Mouse (Mus musculus): ENCODE results near the gene Knstrn. TPM values are rescaled to one million over a fixed set of nuclear protein-coding genes. Genes with fewer than 3 reads are reported as not detected.
A peak's percentile ranks its signal among the peaks of the same experiment; 100 is the strongest.

The Knstrn gene
- 1 to 10 TPM; 2.4 to 3.2 TPM for total RNA-seq (2021)
- long read RNA-seq, experiment 1, full-length matches to known transcripts: 1 of 1 reads
- long read RNA-seq, experiment 1, partial matches to known transcripts: 0 of 1 reads
- long read RNA-seq, experiment 1, other reads (novel, unspliced or antisense): 0 of 1 reads
- long read RNA-seq, experiment 2, full-length matches to known transcripts: 2 of 3 reads
- long read RNA-seq, experiment 2, partial matches to known transcripts: 0 of 3 reads
- long read RNA-seq, experiment 2, other reads (novel, unspliced or antisense): 1 of 3 reads

DNA sequence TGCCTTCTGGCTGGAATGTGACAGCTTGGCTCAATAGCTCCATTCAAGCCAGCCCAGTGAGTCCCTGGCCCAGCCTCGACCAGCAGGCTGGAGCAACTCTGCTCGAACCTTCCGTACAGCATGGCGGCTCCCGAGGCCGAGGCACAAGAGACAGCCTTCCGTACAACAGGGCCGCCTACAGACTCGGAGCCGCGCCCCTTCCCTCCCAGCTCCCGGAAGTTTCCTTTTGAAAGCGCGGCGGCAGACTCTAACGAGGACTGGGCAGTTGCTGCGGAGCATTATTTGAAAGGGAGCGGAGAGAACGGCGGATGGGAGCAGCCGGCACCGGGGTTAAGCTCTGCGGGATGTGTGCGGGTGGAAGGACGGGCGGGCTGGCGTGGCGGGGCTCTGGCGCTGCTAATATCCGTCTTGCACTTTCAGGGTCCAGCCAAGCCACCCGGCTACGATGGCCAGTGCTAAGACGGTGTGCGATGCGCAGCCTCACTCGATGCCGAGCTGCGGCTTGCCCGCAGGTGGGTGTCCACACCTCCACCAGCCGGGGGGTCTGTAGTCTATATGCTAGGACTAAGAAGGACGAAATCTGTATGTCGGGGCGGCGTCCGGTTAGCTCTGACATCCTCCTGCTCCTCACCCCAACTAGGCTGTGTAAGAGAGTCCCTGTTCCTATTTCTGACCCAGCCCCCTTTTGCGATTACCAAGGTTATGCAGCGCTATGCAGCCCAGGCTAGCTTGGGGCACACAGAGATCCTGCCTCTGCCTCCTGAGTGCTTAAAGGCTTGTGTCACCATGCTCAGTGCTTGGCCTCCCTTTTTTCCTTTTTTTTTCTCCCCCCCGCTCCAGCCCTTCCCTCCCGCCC is at the start of gene Knstrn:
Gene Knstrn, plus strand, starts transcription at position 23 of the 856 bp plus-strand sequence.
- DNase-seq (ENCODE audit: low spot score in 2 of 2): peak; percentile 74 to 89

DNA sequence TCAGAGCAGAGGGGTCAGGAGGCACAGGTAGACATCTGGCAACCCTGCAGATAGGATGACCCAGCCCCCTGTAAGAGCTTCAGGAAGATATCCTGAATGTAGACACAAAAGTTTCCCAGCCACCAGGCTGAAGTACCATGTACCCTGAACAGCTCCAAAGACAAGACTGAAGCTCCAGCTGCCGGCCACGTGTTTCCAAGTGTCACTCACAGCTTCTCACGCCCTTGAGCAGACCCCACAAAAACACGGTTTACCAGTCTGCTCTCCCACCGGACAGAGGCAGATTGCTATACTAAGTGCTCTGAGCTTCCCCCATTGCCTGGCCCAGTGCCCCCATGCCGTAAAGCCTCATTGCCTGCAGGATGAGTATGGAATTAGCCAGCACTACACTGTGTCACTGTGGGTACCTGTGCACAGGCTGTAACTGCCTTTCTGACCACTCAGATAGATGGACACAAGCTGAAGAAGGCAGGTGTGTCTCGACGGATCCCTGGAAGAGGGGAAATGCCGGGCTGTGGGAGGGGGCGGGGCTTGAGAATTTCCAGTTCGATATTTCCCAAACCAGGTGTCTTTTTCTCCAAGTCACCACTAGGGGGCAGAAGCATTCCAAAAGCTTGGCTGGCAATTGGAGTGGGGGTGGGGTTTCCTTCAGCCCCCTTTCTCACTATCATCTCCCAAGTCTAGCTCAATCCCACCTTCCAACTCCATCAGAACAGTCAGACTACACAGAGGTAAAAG is 49.5 kb upstream of the Knstrn start:
- peak in 1 of 2 experiments; percentile 62 for DNase-seq (ENCODE audit: low spot score in 2 of 2)

DNA sequence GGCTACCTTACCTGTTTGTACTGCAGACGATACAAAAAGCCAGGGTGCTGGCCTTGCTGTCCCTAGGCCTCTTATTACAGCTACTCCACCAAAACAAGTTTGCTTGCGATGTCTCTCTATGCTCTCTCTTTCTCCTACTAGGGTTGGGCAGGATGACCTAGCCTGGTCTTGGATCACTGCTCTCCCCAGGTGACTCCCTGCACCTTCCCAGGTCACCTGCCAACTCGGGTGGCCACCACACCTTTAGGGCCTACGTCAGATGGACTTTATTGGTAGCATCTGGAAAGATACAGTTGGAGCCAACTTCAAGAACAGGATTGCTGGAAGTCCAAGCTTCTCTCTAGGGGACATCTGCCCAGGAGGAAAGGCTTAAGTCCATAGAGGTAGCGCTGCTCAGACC is 48.9 kb upstream of the Knstrn start:
- DNase-seq (ENCODE audit: low spot score in 2 of 2): no peak

DNA sequence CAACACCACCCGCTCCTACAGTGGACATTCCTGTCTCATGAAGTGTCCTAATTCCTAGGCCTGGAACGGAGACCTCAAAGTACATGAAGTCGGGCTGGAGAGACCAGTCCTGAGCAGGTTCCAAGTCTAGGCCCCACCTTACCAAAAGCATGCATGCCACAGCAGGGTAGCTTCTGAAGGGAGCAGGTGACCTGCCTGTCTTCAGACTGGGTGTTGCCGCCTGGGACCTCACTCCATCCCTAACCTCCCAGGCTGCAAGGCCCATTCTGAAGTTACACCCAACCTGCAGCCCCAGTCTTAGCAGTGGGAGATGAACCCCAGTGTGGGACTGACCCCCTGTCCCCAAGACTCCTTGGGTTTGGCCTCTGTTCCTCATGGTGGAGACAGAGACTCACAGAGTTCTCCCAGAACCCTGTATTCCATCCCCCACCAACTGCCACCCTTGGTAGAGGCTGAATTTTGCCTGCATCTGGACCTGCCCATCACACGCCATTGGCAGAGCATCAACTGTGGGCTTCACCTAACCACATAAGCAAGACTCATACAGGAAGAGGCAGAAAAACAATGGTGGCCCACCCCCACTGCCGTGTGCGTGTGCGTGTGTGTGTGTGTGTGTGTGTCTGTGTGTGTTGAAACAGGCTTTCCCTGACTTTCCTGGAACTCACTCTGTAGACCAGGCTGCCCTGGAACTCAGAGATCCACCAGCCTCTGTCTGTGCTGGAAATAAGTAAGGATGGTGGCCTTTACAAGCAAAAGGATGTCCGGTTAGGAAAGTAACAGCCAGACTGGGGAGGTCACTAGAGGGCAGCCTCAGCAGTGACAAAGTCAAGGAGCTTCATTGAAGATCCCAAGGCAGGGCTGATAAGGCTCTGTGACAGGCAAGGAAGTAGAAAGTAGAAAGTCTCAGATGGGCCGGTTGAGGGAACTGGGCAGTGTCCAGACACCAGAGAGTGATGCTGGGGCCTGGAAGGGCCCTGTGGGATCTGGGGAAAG is 47.5 kb upstream of the Knstrn start:
- no peak for DNase-seq (ENCODE audit: low spot score in 2 of 2)

DNA sequence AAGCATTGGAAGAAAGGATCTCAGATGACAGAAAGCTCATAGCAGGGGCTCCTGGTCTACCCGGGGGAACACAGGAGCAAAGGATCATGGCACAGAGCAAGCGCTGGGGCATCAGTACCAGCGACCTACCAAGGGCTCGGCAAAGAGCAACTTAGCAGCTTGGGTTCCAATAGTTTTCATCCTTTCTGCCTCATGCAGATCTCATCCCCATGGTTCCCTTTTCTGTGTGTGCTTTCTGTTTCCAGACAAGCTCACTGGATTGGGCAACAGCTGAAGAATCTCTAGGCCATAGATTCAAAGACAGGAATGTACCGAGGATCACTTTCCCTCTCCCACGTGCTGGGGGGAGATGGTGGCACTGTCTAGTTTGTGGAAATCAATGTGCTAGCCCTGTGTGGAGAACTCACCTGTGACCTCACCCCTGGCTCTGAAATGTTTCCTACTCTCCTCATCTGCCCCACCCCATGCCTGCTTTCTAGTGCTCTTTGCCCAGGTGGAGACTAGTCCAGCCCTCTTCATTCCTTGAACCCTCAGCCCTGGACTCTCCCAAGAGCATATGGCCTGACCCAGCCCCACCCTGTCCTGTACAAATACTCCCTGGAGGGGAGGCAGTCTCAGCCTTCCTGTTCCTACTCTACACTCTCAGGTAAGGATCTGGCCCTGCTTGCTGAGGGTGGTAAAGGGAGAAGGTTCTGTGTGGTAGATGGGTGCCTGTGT is 41.5 kb upstream of the Knstrn start, which contains the start of gene Phgr1:
Gene Phgr1, plus strand, starts transcription at position 612 of the 717 bp plus-strand sequence.
- DNase-seq (ENCODE audit: low spot score in 2 of 2): no peak

DNA sequence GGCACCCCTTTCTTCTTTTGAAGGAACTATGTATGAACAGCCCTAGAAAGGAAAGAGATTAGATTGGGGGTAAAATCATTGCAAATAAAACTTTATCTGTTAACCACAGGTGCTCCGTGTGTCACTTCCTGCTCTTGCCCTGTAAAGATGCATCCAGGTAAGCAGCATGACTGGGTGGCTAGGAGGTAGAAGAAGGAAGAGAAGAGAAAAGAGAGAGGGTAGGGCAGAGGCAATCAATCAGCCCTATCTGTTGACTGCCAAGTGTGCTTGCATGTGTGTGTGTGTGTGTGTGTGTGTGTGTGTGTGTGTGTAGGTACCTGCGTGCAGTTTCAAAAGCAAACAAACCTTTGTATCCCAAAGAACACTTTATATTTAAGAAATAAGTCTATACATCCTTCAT is 39.3 kb upstream of the Knstrn start:
- no peak for DNase-seq (ENCODE audit: low spot score in 2 of 2)

DNA sequence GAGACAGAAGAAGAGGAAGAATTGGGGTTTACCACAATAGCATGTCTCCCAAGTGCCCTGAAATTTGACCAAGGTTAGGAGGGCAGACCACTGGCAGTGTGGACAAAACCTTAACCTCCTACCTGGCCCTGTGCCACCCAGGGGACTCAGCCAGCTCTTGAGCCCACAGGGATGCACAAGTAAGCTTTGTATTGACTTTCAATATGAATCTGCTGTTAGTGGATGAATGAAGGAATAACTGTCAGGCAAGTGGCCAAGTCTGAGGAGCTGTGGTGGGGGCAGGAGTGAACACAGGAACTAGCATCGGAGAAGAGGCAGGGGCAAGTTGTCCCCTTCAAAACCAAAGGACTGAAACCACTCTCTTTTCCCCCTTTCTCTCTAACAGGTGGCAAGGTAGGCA is 38.4 kb upstream of the Knstrn start:
- no peak for DNase-seq (ENCODE audit: low spot score in 2 of 2)

DNA sequence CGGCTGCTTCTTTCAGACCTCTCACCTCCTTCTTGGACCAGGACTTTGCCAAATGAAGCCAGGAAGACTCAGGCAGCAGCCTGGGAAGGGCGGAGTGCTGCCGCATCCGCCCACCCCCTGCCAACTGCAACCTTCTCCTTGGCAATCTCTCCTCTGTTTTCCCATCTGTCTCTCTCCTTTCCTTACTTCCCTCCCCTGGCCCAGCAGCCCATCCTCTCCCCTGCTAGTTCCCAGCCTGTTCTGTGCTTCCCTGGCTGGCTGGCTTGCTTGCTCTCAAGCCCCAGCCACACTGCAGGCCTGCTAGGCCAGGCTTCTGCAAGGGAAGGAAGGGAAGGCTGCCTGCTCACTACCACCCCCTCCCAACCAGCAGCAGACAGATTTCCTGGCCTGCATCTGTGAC is 38.0 kb upstream of the Knstrn start:
- peak in 1 of 2 experiments; percentile 55 for DNase-seq (ENCODE audit: low spot score in 2 of 2)

DNA sequence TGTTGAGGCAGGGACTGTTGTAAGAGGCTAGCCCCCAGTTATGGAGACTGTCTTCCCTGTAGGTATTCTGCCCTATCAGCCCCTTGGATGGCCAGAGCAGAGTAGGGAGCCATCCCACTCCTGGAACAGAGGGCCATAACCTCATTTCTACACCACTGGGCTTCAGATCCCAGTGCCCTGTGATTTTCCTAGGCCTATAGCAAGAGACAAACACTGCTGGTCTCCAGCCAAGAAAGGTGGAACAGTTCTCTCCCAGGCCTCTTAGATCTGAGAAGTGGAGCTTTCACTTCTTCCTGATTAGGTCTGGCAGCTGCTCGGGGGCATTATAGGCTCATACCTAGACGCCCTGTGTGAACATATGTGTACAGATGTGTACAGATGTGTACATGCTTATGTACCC is 37.5 kb upstream of the Knstrn start:
- DNase-seq (ENCODE audit: low spot score in 2 of 2): no peak

DNA sequence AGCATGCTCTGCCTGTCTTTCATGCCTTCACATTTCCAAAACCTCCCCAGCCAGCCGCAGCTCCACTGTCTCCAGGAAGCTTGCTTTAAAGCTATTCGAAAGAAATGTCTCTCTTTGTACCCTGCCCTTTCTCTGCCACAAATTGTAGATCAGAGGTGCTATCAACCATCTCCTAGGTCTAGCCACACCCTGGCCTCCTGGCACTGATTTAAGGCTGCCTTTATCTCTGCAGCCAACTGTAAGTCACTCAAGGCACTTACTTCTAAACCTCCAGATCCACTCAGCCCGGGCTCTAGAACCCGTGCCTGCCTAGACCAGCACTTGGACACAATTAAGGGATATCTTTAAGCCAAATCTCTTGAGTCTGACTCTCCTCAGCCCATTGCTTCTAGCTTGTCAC is 35.4 kb upstream of the Knstrn start:
- no peak for DNase-seq (ENCODE audit: low spot score in 2 of 2)

DNA sequence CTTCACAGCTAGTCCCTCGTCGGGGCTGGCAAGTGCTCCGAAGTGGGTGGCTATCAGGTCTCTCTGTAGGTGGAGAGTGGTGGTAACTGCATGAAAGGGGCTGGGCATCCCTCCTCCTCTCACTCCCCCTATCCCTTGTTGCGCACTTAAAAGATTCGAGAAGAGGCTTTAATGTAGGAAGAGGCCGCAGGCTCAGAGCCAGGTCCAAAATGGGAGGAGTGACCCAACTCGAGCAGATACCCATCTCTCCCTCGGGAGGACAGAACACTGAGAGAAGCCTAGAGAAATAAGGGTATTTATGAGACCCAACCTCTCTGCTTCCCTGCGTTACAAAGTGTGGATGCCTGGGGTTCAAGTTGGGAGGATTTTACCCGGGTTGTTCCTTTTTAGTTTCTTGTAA is 34.7 kb upstream of the Knstrn start:
- no peak for DNase-seq (ENCODE audit: low spot score in 2 of 2)

DNA sequence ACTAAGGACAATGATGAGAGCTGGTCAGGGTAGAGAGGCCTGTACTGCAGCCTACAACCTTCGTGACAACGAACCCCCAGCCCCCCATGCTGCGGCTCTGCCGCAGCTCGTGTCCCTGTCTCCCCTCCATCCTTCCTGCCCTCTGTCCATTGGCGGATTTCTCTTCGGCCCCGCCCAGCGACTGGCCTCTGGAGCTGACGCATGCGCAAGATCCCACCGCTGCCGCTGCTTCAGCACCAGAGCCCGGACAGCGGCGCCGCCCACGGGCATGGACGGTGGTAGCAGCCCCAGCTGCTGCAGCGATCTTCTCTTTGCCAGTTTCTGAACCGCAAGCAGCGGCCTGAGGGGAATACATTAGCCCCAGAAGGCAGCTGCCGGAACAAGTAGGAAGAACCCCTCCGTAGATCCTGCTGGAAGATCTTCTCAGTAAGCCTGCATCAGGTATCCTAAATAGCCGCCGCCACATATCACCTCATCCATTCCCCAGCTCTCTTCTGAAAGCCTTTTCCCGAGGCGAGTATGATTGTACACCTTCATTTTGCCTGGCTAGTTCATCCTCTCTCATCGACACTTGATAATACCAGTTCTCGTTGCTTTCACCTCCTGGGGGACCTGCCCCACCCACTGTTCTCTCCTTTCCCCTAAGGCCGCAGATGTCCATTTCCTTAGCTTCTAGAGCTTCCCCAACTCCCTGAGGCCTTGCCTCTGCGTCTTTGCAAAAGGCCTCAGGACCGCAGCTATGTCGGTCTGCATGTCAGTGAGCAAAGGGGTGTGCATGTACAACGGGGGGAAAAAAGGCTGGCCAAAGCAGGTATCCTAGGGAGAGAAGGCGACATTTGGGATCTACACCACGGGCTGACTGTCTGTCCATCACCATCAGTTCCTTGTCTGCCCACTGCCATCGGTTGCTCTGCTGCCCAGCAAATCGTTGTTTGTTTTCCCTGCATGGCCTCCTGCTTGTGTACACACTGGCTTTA is 34.0 kb upstream of the Knstrn start, which contains the start of gene Disp2:
Gene Disp2, plus strand, starts transcription at position 216 of the 977 bp plus-strand sequence.
- peak; percentile 94 to 96 for DNase-seq (ENCODE audit: low spot score in 2 of 2)

DNA sequence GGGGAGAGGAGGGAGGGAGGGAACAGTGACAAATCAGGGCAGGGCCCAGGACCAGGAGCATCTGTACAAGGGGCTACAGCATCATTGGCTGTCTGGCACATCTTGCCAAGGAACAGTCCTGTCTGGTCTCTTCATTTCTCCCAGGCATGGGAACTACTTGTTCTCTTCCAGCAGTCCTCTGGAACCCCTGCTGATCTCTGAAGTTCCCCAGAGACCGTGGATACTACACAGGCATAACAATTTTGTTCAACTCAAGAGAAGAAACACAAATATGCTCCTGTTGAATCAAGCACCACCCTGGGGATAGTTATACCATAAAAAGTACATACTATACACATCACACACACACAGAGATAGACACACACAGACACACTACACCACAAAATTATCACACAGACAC is 32.7 kb upstream of the Knstrn start:
- no peak for DNase-seq (ENCODE audit: low spot score in 2 of 2)

DNA sequence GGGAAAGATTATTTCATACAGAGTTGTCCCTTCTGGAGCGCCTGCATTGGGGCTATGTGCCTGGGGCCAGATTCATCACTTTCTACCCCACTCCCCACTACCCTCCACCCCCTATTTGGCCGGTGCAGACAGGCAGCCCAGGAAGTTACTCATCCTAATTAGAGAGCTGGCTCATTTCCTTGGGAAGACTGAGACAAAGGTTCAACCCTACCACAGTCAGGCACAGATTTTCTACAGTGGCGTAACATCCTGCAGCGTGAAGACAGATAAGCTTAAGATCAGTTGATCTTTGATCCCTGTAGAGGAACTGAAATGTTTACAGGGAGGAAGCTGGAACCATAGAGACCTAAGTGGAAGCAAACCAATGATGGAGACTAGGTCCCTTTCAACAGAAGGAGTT is 31.5 kb upstream of the Knstrn start:
- no peak for DNase-seq (ENCODE audit: low spot score in 2 of 2)

DNA sequence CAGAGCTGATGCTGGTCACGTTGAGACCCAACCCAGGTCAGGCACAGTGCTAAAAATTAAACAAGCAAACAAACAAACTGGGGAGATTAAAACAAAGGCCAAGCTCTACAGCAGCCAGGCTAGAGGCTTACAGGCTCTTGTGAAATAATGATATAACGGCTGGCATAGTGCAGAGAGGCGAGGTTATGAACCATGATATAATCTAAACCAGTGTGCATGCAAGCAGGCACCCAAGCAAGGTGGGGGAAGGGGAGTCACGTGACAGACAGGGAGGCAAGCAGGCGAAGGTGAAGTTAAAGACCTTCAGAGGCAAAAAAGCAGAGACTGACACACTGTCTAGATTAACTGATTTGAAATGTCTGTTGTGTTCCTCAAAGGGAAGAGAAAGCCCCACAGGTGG is 30.7 kb upstream of the Knstrn start:
- no peak for DNase-seq (ENCODE audit: low spot score in 2 of 2)

DNA sequence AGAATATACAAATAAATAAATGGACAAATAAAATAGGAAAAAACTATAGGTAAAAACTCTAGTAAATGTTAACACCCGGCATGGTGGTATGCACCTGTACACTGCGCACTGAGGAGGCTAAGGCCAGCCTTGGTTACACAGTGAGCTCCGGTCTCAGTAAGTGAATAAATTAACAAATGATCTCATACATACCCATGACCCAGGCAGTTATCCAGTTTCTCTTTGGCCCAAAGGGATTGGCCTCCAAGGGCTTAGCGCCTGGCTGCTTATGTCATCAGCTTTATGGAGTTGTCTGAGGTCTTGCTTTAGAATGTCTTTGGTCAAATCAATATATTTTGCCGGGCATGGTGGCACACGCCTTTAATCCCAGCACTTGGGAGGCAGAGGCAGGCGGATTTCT is 30.1 kb upstream of the Knstrn start:
- no peak for DNase-seq (ENCODE audit: low spot score in 2 of 2)

DNA sequence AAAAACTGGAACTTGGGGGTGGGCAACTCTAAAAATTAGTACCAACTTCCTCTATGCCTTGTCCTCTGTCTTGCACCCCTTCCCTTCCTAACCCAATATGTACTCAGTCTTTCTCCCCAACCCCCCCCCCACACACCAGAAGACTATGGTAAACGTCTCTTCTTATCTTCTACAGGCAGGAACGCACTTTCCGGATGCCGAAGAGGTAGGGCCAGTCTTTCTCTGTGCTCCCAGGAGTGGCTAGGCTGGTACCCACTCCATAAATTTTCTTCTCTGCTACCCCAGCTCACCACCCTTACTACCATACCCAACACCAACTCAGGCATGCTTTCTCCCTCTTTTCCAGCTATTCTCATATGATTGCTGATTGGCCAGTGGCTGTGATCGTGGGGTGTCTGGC is 27.3 kb upstream of the Knstrn start:
- no peak for DNase-seq (ENCODE audit: low spot score in 2 of 2)

DNA sequence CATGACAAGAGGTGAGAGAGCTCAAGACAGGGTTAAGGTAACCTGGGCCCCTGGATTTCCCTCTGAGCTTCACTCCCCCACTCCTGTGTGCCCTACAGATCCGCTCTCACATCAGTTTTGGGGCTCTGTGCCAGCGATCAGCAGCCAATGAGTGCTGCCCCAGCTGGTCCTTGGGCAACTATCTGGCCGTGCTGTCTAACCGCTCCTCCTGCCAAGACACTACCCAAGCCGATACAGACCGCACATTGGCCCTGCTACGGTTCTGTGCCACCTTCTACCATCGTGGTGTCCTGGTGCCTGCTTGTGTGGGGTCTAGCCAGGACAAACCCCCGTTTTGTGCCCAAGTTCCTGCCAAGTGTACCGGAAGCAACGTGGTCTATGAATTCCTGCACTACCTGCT is 24.3 kb upstream of the Knstrn start:
- peak; percentile 73 to 81 for DNase-seq (ENCODE audit: low spot score in 2 of 2)

DNA sequence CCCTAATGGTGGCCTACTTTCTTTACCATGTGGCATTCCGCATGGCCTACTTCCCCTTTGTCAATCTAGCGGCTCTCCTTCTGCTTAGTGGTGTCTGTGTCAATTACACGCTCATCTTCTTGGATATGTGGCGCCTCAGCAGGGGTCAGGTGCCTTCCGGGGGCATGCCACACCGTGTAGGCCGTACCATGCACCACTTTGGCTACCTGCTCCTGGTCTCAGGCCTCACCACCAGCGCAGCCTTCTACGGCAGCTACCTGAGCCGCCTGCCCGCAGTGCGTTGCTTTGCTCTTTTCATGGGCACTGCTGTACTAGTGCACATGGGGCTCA is 23.6 kb upstream of the Knstrn start:
- no peak for DNase-seq (ENCODE audit: low spot score in 2 of 2)
